Mouse (Mus musculus) embryonic facial prominence, embryonic 14.5 days (tissue): ENCODE measurements at regions not wholly inside any gene's neighbourhood (a gene's known extent, or its start where the extent isn't known, plus 50 kb on each side); places are given as distances from the start of the nearest gene placed in this dataset.

Experiments
- ATAC-seq: fragments of 200-750 bp; cut with Nextera tagmentation; 2 replicates; pipeline ENCODE4 v1.8.0; 2017; ENCODE audit warnings: low read depth, moderate number of reproducible peaks, moderate TSS enrichment
- DNase-seq: peaks from one replicate; pipeline ENCODE4 v3.0.0-alpha.2; 2015; ENCODE audit warnings: low spot score
- H3K27ac ChIP-seq: fragments of 300-500 bp; sonication (generic); replicated peaks from 2 replicates; pipeline ENCODE4 v1.5.1; 2014; ENCODE audit warnings: low read depth, mild to moderate bottlenecking, low read length, moderate library complexity
- H3K27me3 ChIP-seq: fragments of 300-500 bp; sonication (generic); replicated peaks from 2 replicates; pipeline ENCODE4 v1.6.1; 2014; ENCODE audit warnings: low read length; ENCODE audit not compliant: control insufficient read depth, insufficient read depth
- H3K36me3 ChIP-seq: fragments of 300-500 bp; sonication (generic); 2 replicates; pipeline ENCODE4 v1.6.1; 2014; ENCODE audit warnings: low read length, mixed read lengths; ENCODE audit not compliant: control insufficient read depth, insufficient read depth
- H3K4me1 ChIP-seq: fragments of 300-500 bp; sonication (generic); 2 replicates; pipeline ENCODE4 v1.6.1; 2014; ENCODE audit warnings: antibody characterized with exemption, low read length; ENCODE audit not compliant: control insufficient read depth, insufficient read depth
- H3K4me2 ChIP-seq: fragments of 300-500 bp; sonication (generic); 2 replicates; pipeline ENCODE4 v1.6.1; 2014; ENCODE audit warnings: low read depth, mild to moderate bottlenecking, low read length, moderate library complexity, mixed read lengths
- H3K4me3 ChIP-seq: fragments of 300-500 bp; sonication (generic); 2 replicates; pipeline ENCODE4 v1.5.1; 2014; ENCODE audit warnings: low read depth, mild to moderate bottlenecking, low read length
- H3K9ac ChIP-seq: fragments of 300-500 bp; sonication (generic); 2 replicates; pipeline ENCODE4 v1.6.1; 2014; ENCODE audit warnings: low read depth, mild to moderate bottlenecking, low read length, moderate library complexity, mixed read lengths
- H3K9me3 ChIP-seq: fragments of 300-500 bp; sonication (generic); 2 replicates; pipeline ENCODE4 v1.6.1; 2016; ENCODE audit warnings: low read length; ENCODE audit not compliant: control insufficient read depth
- WGBS: fragments of 180-500 bp; shearing (Covaris S2); extraction: QIAGEN DNeasy Blood & Tissue Kit; methylation state at CpG from one replicate; pipeline ENCODE4 v1.1.7; 2014; 5-methylcytosine and 5-hydroxymethylcytosine counted together

- Histone ChIP-seq H3K9me3 (no peaks in the 10 kb centered on the region), H3K36me3 (no peaks in the 10 kb centered on the region), H3K4me2 (no peak overlapping the region), H3K4me3 (no peak overlapping the region), H3K9ac (no peak overlapping the region), H3K4me1 (peaks cover 22% of the 10 kb centered on the region), H3K27me3 (no peaks in the 10 kb centered on the region), H3K27ac (no peak overlapping the region)
- 94% methylated on average over 2 of the region's 2 CpGs for WGBS
- ATAC-seq: no peak
- no peak for DNase-seq
These were observed 161.1 kb downstream of the Cd24a start for GRCm38 (mm10) chr10:43739181-43739580.

GRCm38 (mm10) chr10:43739718-43740117, 161.6 kb downstream of the Cd24a start:
- H3K4me2 ChIP-seq: peak overlapping the region; percentile 28; the same call in 1 of the 2 replicates
- 36% methylated on average over 7 of the region's 8 CpGs for WGBS

GRCm38 (mm10) chr10:43740204-43740865, 161.2 kb downstream of the Qrsl1 start:
- DNase-seq (peak; percentile 76), ATAC-seq (peak; percentile 79)
- no peak overlapping the region for H3K4me3 ChIP-seq
- no peaks in the 10 kb centered on the region for H3K9me3 ChIP-seq
- H3K36me3 ChIP-seq: no peaks in the 10 kb centered on the region
- H3K27me3 ChIP-seq: no peaks in the 10 kb centered on the region
- 0 out of 2 replicates have a peak overlapping the region, but pooled peaks have one; percentile 27 for H3K9ac ChIP-seq
- 30% methylated on average over 13 of the region's 13 CpGs for WGBS
- H3K27ac ChIP-seq: peak overlapping the region; percentile 75; the same call in 1 of the 2 replicates
- peak overlapping the region; percentile 28 for H3K4me2 ChIP-seq
- H3K4me1 ChIP-seq: peaks cover 22% of the 10 kb centered on the region

More at GRCm38 (mm10) chr10:43739718-43740117, 161.6 kb downstream of the Cd24a start:
- peaks cover 22% of the 10 kb centered on the region for H3K4me1 ChIP-seq
- no peaks in the 10 kb centered on the region for H3K36me3 ChIP-seq
- H3K27me3 ChIP-seq: no peaks in the 10 kb centered on the region
- H3K4me3 ChIP-seq: no peak overlapping the region
- H3K9me3 ChIP-seq: no peaks in the 10 kb centered on the region
- H3K9ac ChIP-seq: no peak overlapping the region
- 0 out of 2 replicates have a peak, but pooled peaks have one; percentile 25 for ATAC-seq
- DNase-seq: no peak
- H3K27ac ChIP-seq: peak overlapping the region; percentile 75; the same call in 1 of the 2 replicates

- DNase-seq: no peak
- no peak for ATAC-seq
- no peaks in the 10 kb centered on the region for H3K27me3 ChIP-seq
- H3K4me3 ChIP-seq: no peak overlapping the region
- H3K9ac ChIP-seq: 0 out of 2 replicates have a peak overlapping the region, but pooled peaks have one; percentile 8
- H3K4me2 ChIP-seq: no peak overlapping the region
- no peak overlapping the region for H3K27ac ChIP-seq
- H3K4me1 ChIP-seq: peaks cover 22% of the 10 kb centered on the region
- H3K9me3 ChIP-seq: no peaks in the 10 kb centered on the region
- 62% methylated on average over 18 of the region's 18 CpGs for WGBS
- H3K36me3 ChIP-seq: no peaks in the 10 kb centered on the region
These were observed 160.0 kb downstream of the Qrsl1 start for GRCm38 (mm10) chr10:43741361-43742084.

GRCm38 (mm10) chr10:43742085-43743054, 159.2 kb downstream of the Qrsl1 start:
- peak overlapping the region; percentile 44 for H3K27ac ChIP-seq
- peak; percentile 19; the same call in 1 of the 2 replicates for ATAC-seq
- 2% methylated on average over 15 of the region's 15 CpGs for WGBS
- peak overlapping the region; percentile 23 for H3K4me3 ChIP-seq
- no peaks in the 10 kb centered on the region for H3K36me3 ChIP-seq
- no peaks in the 10 kb centered on the region for H3K27me3 ChIP-seq
- peak overlapping the region; percentile 53 for H3K4me2 ChIP-seq
- peaks cover 22% of the 10 kb centered on the region for H3K4me1 ChIP-seq
- no peaks in the 10 kb centered on the region for H3K9me3 ChIP-seq
- DNase-seq: peak; percentile 56
- no peak overlapping the region for H3K9ac ChIP-seq

GRCm38 (mm10) chr10:43743188-43744120, 158.1 kb downstream of the Qrsl1 start:
- 0 out of 2 replicates have a peak overlapping the region, but pooled peaks have one; percentile 53 for H3K4me2 ChIP-seq
- DNase-seq: no peak
- 94% methylated on average over 7 of the region's 7 CpGs for WGBS

GRCm38 (mm10) chr10:43745931-43746630, 155.5 kb downstream of the Qrsl1 start:
- no peak for DNase-seq
- Histone ChIP-seq H3K36me3 (no peaks in the 10 kb centered on the region), H3K27me3 (no peaks in the 10 kb centered on the region), H3K9ac (no peak overlapping the region), H3K27ac (no peak overlapping the region), H3K9me3 (no peaks in the 10 kb centered on the region), H3K4me3 (no peak overlapping the region), H3K4me2 (no peak overlapping the region), H3K4me1 (peaks cover 8% of the 10 kb centered on the region; the same call in 1 of the 2 replicates)
- WGBS: 76% methylated on average over 8 of the region's 8 CpGs
- ATAC-seq: no peak

More at GRCm38 (mm10) chr10:43743188-43744120, 158.1 kb downstream of the Qrsl1 start:
- Histone ChIP-seq H3K27ac (no peak overlapping the region), H3K27me3 (no peaks in the 10 kb centered on the region), H3K4me1 (peaks cover 22% of the 10 kb centered on the region), H3K9ac (no peak overlapping the region), H3K4me3 (no peak overlapping the region), H3K9me3 (no peaks in the 10 kb centered on the region), H3K36me3 (no peaks in the 10 kb centered on the region)
- no peak for ATAC-seq
